Mouse (Mus musculus) limb, embryonic 12.5 days (tissue): ENCODE data around the gene Nccrp1. TPM values are rescaled to one million over a fixed set of nuclear protein-coding genes. Genes with fewer than 3 reads are reported as not detected.

Experiments used
- ATAC-seq: fragments of 200-750 bp; cut with Nextera tagmentation; 2 replicates; pipeline ENCODE4 v1.8.0; 2017; ENCODE audit warnings: low read depth, moderate TSS enrichment; ENCODE audit not compliant: insufficient number of reproducible peaks, insufficient read depth, low FRiP score, low TSS enrichment
- H3K27ac ChIP-seq: fragments of 300-500 bp; sonication (generic); 2 replicates; pipeline ENCODE4 v1.5.1; 2016; ENCODE audit warnings: mild to moderate bottlenecking, moderate library complexity
- H3K27me3 ChIP-seq: fragments of 300-500 bp; sonication (generic); 2 replicates; pipeline ENCODE4 v1.6.1; 2016; ENCODE audit warnings: mild to moderate bottlenecking, moderate library complexity
- H3K36me3 ChIP-seq: fragments of 300-500 bp; sonication (generic); 2 replicates; pipeline ENCODE4 v1.6.1; 2016; ENCODE audit warnings: mild to moderate bottlenecking, moderate library complexity
- H3K4me1 ChIP-seq: fragments of 300-500 bp; sonication (generic); replicated peaks from 2 replicates; pipeline ENCODE4 v1.6.1; 2016
- H3K4me2 ChIP-seq: fragments of 300-500 bp; sonication (generic); 2 replicates; pipeline ENCODE4 v1.6.1; 2016; ENCODE audit warnings: mild to moderate bottlenecking, moderate library complexity
- H3K4me3 ChIP-seq: fragments of 300-500 bp; sonication (generic); replicated peaks from 2 replicates; pipeline ENCODE4 v1.5.1; 2016; ENCODE audit warnings: mild to moderate bottlenecking
- H3K9ac ChIP-seq: fragments of 300-500 bp; sonication (generic); replicated peaks from 2 replicates; pipeline ENCODE4 v1.6.1; 2016; ENCODE audit warnings: mild to moderate bottlenecking, moderate library complexity
- H3K9me3 ChIP-seq: fragments of 300-500 bp; sonication (generic); 2 replicates; pipeline ENCODE4 v1.6.1; 2016; ENCODE audit warnings: mild to moderate bottlenecking, moderate library complexity
- WGBS: fragments of 180-500 bp; shearing (Covaris S2); methylation state at CpG from one replicate; pipeline ENCODE4 v1.1.7; 2016; 5-methylcytosine and 5-hydroxymethylcytosine counted together
- polyA plus RNA-seq: library from polyadenylated mRNA; unstranded; fragments of >200 nt; fragmentation: Nextera tagmentation; extraction: Ambion mirVana; gene quantifications from 2 replicates; pipeline ENCODE4 v1.2.1, GENCODE M21; 2016

Gene Nccrp1
- polyA plus RNA-seq, 1 experiment from 2014 or later = not detected

- no peak overlapping the region for H3K4me2 ChIP-seq
- H3K9me3 ChIP-seq = no peaks in the 10 kb centered on the region
- H3K27ac ChIP-seq = no peak overlapping the region
- peaks cover 68% of the 10 kb centered on the region for H3K36me3 ChIP-seq
- H3K27me3 ChIP-seq = no peaks in the 10 kb centered on the region
- H3K9ac ChIP-seq = no peak overlapping the region
- no peak overlapping the region for H3K4me3 ChIP-seq
- ATAC-seq = no peak
- peaks cover 20% of the 10 kb centered on the region for H3K4me1 ChIP-seq
Measured at GRCm38 (mm10) chr7:28568253-28568652, 21.2 kb upstream of the Nccrp1 start.

GRCm38 (mm10) chr7:28567539-28567938 lies 20.5 kb upstream of the Nccrp1 start:
- no peak overlapping the region for H3K4me2 ChIP-seq
- H3K36me3 ChIP-seq = peaks cover 75% of the 10 kb centered on the region
- no peaks in the 10 kb centered on the region for H3K27me3 ChIP-seq
- H3K27ac ChIP-seq = no peak overlapping the region
- no peak overlapping the region for H3K4me3 ChIP-seq
- 87% methylated on average over 4 of the region's 4 CpGs for WGBS
- H3K4me1 ChIP-seq = peaks cover 20% of the 10 kb centered on the region
- no peak for ATAC-seq
- no peaks in the 10 kb centered on the region for H3K9me3 ChIP-seq
- H3K9ac ChIP-seq = no peak overlapping the region

- Histone ChIP-seq H3K4me3 (no peak overlapping the region), H3K9ac (no peak overlapping the region), H3K36me3 (peaks cover 93% of the 10 kb centered on the region), H3K9me3 (no peaks in the 10 kb centered on the region), H3K4me2 (no peak overlapping the region), H3K4me1 (peaks cover 4% of the 10 kb centered on the region), H3K27me3 (no peaks in the 10 kb centered on the region), H3K27ac (no peak overlapping the region)
- WGBS = 72% methylated on average over 5 of the region's 5 CpGs
- ATAC-seq = no peak
Measured at GRCm38 (mm10) chr7:28565407-28565806, 18.4 kb upstream of the Nccrp1 start.

- WGBS = 94% methylated on average over 13 of the region's 13 CpGs
Measured at GRCm38 (mm10) chr7:28562951-28563350, 15.9 kb upstream of the Nccrp1 start.

GRCm38 (mm10) chr7:28562371-28562770 lies 15.3 kb upstream of the Nccrp1 start:
- H3K36me3 ChIP-seq = peaks cover 88% of the 10 kb centered on the region
- H3K27ac ChIP-seq = no peak overlapping the region
- H3K4me3 ChIP-seq = no peak overlapping the region
- WGBS = 94% methylated on average over 13 of the region's 13 CpGs
- no peak overlapping the region for H3K4me2 ChIP-seq
- no peak for ATAC-seq
- no peaks in the 10 kb centered on the region for H3K27me3 ChIP-seq
- no peaks in the 10 kb centered on the region for H3K9me3 ChIP-seq
- H3K9ac ChIP-seq = no peak overlapping the region
- H3K4me1 ChIP-seq = peaks cover 5% of the 10 kb centered on the region; the same call in 1 of the 2 replicates

More at GRCm38 (mm10) chr7:28562951-28563350, 15.9 kb upstream of the Nccrp1 start:
- H3K4me1 ChIP-seq = peaks cover 5% of the 10 kb centered on the region; the same call in 1 of the 2 replicates
- H3K9me3 ChIP-seq = no peaks in the 10 kb centered on the region
- ATAC-seq = no peak
- H3K9ac ChIP-seq = no peak overlapping the region
- H3K36me3 ChIP-seq = peaks cover 94% of the 10 kb centered on the region
- no peaks in the 10 kb centered on the region for H3K27me3 ChIP-seq
- H3K4me3 ChIP-seq = no peak overlapping the region
- H3K4me2 ChIP-seq = no peak overlapping the region
- H3K27ac ChIP-seq = no peak overlapping the region

- H3K4me1 ChIP-seq = peaks cover 5% of the 10 kb centered on the region; the same call in 1 of the 2 replicates
- no peaks in the 10 kb centered on the region for H3K9me3 ChIP-seq
- 94% methylated on average over 11 of the region's 11 CpGs for WGBS
- ATAC-seq = no peak
- H3K27ac ChIP-seq = no peak overlapping the region
- H3K36me3 ChIP-seq = peaks cover 84% of the 10 kb centered on the region
- no peak overlapping the region for H3K4me3 ChIP-seq
- no peak overlapping the region for H3K4me2 ChIP-seq
- H3K9ac ChIP-seq = no peak overlapping the region
- H3K27me3 ChIP-seq = no peaks in the 10 kb centered on the region
Measured at GRCm38 (mm10) chr7:28561967-28562366, 14.9 kb upstream of the Nccrp1 start.

- H3K4me1 ChIP-seq = peaks cover 10% of the 10 kb centered on the region
- 90% methylated on average over 10 of the region's 10 CpGs for WGBS
- H3K27me3 ChIP-seq = no peaks in the 10 kb centered on the region
- H3K9ac ChIP-seq = no peak overlapping the region
- H3K36me3 ChIP-seq = peaks cover 73% of the 10 kb centered on the region
- H3K27ac ChIP-seq = no peak overlapping the region
- H3K4me2 ChIP-seq = no peak overlapping the region
- no peaks in the 10 kb centered on the region for H3K9me3 ChIP-seq
- ATAC-seq = no peak
- no peak overlapping the region for H3K4me3 ChIP-seq
Measured at GRCm38 (mm10) chr7:28560856-28561255, 13.8 kb upstream of the Nccrp1 start.

GRCm38 (mm10) chr7:28558486-28558885 lies 11.4 kb upstream of the Nccrp1 start:
- Histone ChIP-seq H3K27ac (no peak overlapping the region), H3K9me3 (no peaks in the 10 kb centered on the region), H3K36me3 (peaks cover 49% of the 10 kb centered on the region), H3K9ac (no peak overlapping the region), H3K4me3 (no peak overlapping the region), H3K27me3 (no peaks in the 10 kb centered on the region), H3K4me2 (no peak overlapping the region), H3K4me1 (peaks cover 10% of the 10 kb centered on the region)
- no peak for ATAC-seq
- WGBS = 46% methylated on average over 4 of the region's 4 CpGs

GRCm38 (mm10) chr7:28557708-28558107 lies 10.7 kb upstream of the Nccrp1 start:
- WGBS = 69% methylated on average over 6 of the region's 6 CpGs
- ATAC-seq = peak; percentile 56; the same call in 1 of the 2 replicates

GRCm38 (mm10) chr7:28557069-28557468 lies 10.0 kb upstream of the Nccrp1 start:
- Histone ChIP-seq H3K4me1 (peaks cover 10% of the 10 kb centered on the region), H3K36me3 (peaks cover 35% of the 10 kb centered on the region), H3K9ac (no peak overlapping the region), H3K4me2 (no peak overlapping the region), H3K9me3 (peaks cover 11% of the 10 kb centered on the region; the same call in 1 of the 2 replicates), H3K27me3 (no peaks in the 10 kb centered on the region), H3K27ac (0 out of 2 replicates have a peak overlapping the region, but pooled peaks have one; percentile 35), H3K4me3 (no peak overlapping the region)
- WGBS = 65% methylated on average over 5 of the region's 5 CpGs
- ATAC-seq = no peak

More at GRCm38 (mm10) chr7:28557708-28558107, 10.7 kb upstream of the Nccrp1 start:
- no peak overlapping the region for H3K4me2 ChIP-seq
- H3K9me3 ChIP-seq = peaks cover 8% of the 10 kb centered on the region; the same call in 1 of the 2 replicates
- H3K27me3 ChIP-seq = no peaks in the 10 kb centered on the region
- peak overlapping the region; percentile 50; the same call in 1 of the 2 replicates for H3K27ac ChIP-seq
- no peak overlapping the region for H3K4me3 ChIP-seq
- H3K4me1 ChIP-seq = peaks cover 10% of the 10 kb centered on the region
- no peak overlapping the region for H3K9ac ChIP-seq
- peaks cover 41% of the 10 kb centered on the region for H3K36me3 ChIP-seq

- peaks cover 10% of the 10 kb centered on the region for H3K4me1 ChIP-seq
- no peak for ATAC-seq
- H3K36me3 ChIP-seq = peaks cover 28% of the 10 kb centered on the region
- H3K27ac ChIP-seq = 0 out of 2 replicates have a peak overlapping the region, but pooled peaks have one; percentile 12
- H3K27me3 ChIP-seq = no peaks in the 10 kb centered on the region
- no peak overlapping the region for H3K9ac ChIP-seq
- no peak overlapping the region for H3K4me3 ChIP-seq
- peaks cover 11% of the 10 kb centered on the region; the same call in 1 of the 2 replicates for H3K9me3 ChIP-seq
- H3K4me2 ChIP-seq = no peak overlapping the region
- WGBS = 21% methylated on average over 5 of the region's 5 CpGs
Measured at GRCm38 (mm10) chr7:28555939-28556535, 9.0 kb upstream of the Nccrp1 start.

- Histone ChIP-seq H3K27ac (no peak overlapping the region), H3K4me3 (no peak overlapping the region), H3K9ac (no peak overlapping the region), H3K36me3 (no peaks in the 10 kb centered on the region), H3K4me2 (no peak overlapping the region), H3K4me1 (peaks cover 5% of the 10 kb centered on the region), H3K27me3 (peaks cover 4% of the 10 kb centered on the region), H3K9me3 (peaks cover 14% of the 10 kb centered on the region; the same call in 1 of the 2 replicates)
- 90% methylated on average over 6 of the region's 6 CpGs for WGBS
- ATAC-seq = no peak
Measured at GRCm38 (mm10) chr7:28553076-28553475, 6.0 kb upstream of the Nccrp1 start.
